Mouse (Mus musculus) hindbrain, embryonic 10.5 days (tissue): Measurements from ENCODE around the gene Zfand6. TPM values are rescaled to one million over a fixed set of nuclear protein-coding genes. Genes with fewer than 3 reads are reported as not detected.

Experiments used
- DNase-seq: peaks from one replicate; pipeline ENCODE4 v3.0.0-alpha.2; 2017; ENCODE audit warnings: low spot score
- H3K27ac ChIP-seq: fragments of 300-500 bp; sonication (generic); 2 replicates; pipeline ENCODE4 v1.5.1; 2016; ENCODE audit warnings: mild to moderate bottlenecking, moderate library complexity
- H3K27me3 ChIP-seq: fragments of 300-500 bp; sonication (generic); 2 replicates; pipeline ENCODE4 v1.6.1; 2016; ENCODE audit warnings: mild to moderate bottlenecking; ENCODE audit not compliant: poor library complexity, insufficient read depth, severe bottlenecking
- H3K36me3 ChIP-seq: fragments of 300-500 bp; sonication (generic); 2 replicates; pipeline ENCODE4 v1.6.1; 2016; ENCODE audit warnings: mild to moderate bottlenecking, moderate library complexity
- H3K4me1 ChIP-seq: fragments of 300-500 bp; sonication (generic); replicated peaks from 2 replicates; pipeline ENCODE4 v1.6.1; 2016; ENCODE audit warnings: mild to moderate bottlenecking
- H3K4me3 ChIP-seq: fragments of 300-500 bp; sonication (generic); 2 replicates; pipeline ENCODE4 v1.5.1; 2016; ENCODE audit warnings: mild to moderate bottlenecking, moderate library complexity
- H3K9me3 ChIP-seq: fragments of 300-500 bp; sonication (generic); 2 replicates; pipeline ENCODE4 v1.6.1; 2016; ENCODE audit warnings: mild to moderate bottlenecking, moderate library complexity
- WGBS: fragments of 180-500 bp; shearing (Covaris S2); methylation state at CpG from one replicate; pipeline ENCODE4 v1.1.7; 2016; 5-methylcytosine and 5-hydroxymethylcytosine counted together
- polyA plus RNA-seq: library from polyadenylated mRNA; unstranded; fragments of >200 nt; fragmentation: Nextera tagmentation; extraction: Ambion mirVana; gene quantifications from 2 replicates; pipeline ENCODE4 v1.2.1, GENCODE M21; 2016

Gene Zfand6
- polyA plus RNA-seq, 1 experiment from 2014 or later = 162 TPM

- Histone ChIP-seq H3K27me3 (no peaks in the 10 kb centered on the region), H3K27ac (no peak overlapping the region)
- WGBS = 85% methylated on average over 1 of the region's 1 CpGs
Measured at GRCm38 (mm10) chr7:84681558-84681957, 8.2 kb downstream of the Zfand6 start.

GRCm38 (mm10) chr7:84680931-84681330 lies 8.8 kb downstream of the Zfand6 start:
- H3K4me1 ChIP-seq = peaks cover 26% of the 10 kb centered on the region
- H3K9me3 ChIP-seq = no peaks in the 10 kb centered on the region
- H3K27me3 ChIP-seq = no peaks in the 10 kb centered on the region
- H3K27ac ChIP-seq = no peak overlapping the region
- DNase-seq = no peak
- no peaks in the 10 kb centered on the region for H3K36me3 ChIP-seq
- no peak overlapping the region for H3K4me3 ChIP-seq

More at GRCm38 (mm10) chr7:84681558-84681957, 8.2 kb downstream of the Zfand6 start:
- Histone ChIP-seq H3K9me3 (no peaks in the 10 kb centered on the region), H3K4me1 (peaks cover 26% of the 10 kb centered on the region), H3K36me3 (no peaks in the 10 kb centered on the region), H3K4me3 (no peak overlapping the region)
- no peak for DNase-seq

DNA sequence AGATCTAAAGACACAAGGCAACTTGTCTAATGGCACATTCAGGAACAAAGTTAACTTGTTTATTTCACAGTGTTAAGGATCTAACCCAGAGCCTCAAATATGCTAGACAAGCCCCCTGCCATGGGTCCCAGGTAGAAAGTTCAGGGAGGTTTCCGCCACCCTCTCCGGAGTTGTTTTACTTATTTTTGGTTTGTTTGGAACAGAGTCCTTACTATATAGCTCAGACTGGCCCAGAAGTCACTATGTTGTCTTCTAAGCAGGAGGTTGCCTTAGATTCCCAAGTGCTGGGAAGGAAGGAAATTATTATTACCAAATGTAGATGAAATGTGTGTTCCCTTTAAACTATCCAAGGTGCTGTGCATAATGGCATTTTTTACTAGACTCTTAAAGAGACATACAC lies 9.7 kb downstream of the Zfand6 start:
- H3K36me3 ChIP-seq = no peaks in the 10 kb centered on the region
- peaks cover 26% of the 10 kb centered on the region for H3K4me1 ChIP-seq
- no peaks in the 10 kb centered on the region for H3K27me3 ChIP-seq
- DNase-seq = no peak
- 69% methylated on average over 2 of the region's 2 CpGs for WGBS
- H3K27ac ChIP-seq = peak overlapping the region; percentile 72
- H3K9me3 ChIP-seq = no peaks in the 10 kb centered on the region
- H3K4me3 ChIP-seq = peak overlapping the region; percentile 56; the same call in 1 of the 2 replicates

GRCm38 (mm10) chr7:84679264-84679663 lies 10.5 kb downstream of the Zfand6 start:
- Histone ChIP-seq H3K9me3 (no peaks in the 10 kb centered on the region), H3K4me1 (peaks cover 26% of the 10 kb centered on the region), H3K27me3 (no peaks in the 10 kb centered on the region), H3K4me3 (peak overlapping the region; percentile 56), H3K27ac (peak overlapping the region; percentile 78), H3K36me3 (no peaks in the 10 kb centered on the region)
- DNase-seq = peak; percentile 55
- 4% methylated on average over 4 of the region's 4 CpGs for WGBS

DNA sequence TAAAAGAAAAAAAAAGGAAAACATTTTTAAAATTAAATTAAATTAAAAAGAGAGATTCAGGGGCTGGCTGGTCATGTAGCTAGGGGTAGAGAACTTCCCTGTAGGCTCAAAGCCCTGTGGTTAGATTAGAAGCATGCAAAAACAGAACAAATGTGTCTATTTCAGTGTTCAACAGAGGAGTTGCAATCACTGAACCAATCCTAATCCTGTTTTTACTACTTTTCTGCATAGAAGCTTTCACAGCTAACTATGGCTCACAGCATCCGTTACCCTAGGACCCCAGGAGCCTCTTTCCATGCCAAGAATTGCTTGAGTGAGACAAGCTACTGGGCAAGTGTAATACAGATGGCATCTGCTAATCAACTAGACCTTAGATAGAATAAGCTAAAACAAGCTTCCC lies 16.7 kb downstream of the Zfand6 start:
- H3K4me1 ChIP-seq = peaks cover 27% of the 10 kb centered on the region
- DNase-seq = no peak
- 83% methylated on average over 1 of the region's 1 CpGs for WGBS
- H3K27ac ChIP-seq = no peak overlapping the region
- H3K9me3 ChIP-seq = no peaks in the 10 kb centered on the region
- no peaks in the 10 kb centered on the region for H3K36me3 ChIP-seq
- no peak overlapping the region for H3K4me3 ChIP-seq
- H3K27me3 ChIP-seq = no peaks in the 10 kb centered on the region

DNA sequence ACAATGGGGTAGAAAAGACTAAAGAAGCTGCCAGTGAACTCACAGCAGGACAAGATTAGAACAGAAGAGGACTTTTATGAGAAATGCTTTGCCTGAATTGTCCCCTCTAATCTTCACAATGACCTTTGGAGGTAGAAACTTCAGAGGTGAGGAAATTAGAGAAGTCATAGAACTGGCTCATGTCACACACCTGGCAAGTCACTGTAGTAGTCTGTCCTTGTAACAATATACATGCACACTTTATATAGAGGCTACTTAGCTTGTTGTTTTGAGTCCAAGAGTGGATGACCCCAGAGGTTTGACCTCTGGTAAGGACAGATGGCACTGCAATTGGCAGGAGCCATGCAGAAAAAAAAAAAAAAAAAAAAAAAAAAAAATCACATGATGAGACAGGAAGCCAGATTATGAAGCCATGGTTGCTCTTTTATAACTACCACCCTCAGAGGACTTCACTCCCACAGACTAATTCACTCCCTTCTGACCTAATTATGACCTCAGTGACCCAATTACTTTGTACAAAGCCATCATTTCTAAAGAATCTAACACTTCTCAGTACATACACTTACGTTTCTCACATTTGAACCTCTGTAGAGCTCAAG lies 20.1 kb downstream of the Zfand6 start:
- WGBS = 57% methylated on average over 1 of the region's 1 CpGs
- H3K4me1 ChIP-seq = peaks cover 20% of the 10 kb centered on the region
- DNase-seq = no peak
- H3K27ac ChIP-seq = no peak overlapping the region
- no peaks in the 10 kb centered on the region for H3K36me3 ChIP-seq
- no peaks in the 10 kb centered on the region for H3K9me3 ChIP-seq
- H3K4me3 ChIP-seq = no peak overlapping the region
- no peaks in the 10 kb centered on the region for H3K27me3 ChIP-seq

DNA sequence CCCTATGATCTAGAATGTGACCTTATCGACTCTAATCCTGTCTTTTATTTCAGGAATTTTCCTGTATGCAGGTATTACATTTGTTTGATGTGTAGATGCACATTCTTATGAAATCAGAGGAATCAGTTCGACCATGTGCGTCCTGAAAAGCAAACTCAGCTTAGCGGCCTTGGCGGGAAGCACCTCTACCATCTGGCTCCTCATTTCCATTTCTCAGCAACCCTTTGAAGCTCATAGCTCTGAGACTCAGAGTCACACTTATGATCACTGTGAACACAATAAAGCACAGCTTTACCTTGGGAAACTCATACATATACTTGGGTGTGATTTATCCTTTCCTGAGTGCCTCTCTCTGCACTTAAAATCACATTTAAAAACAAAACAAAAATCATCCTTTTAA lies 21.8 kb downstream of the Zfand6 start:
- Histone ChIP-seq H3K4me1 (peaks cover 17% of the 10 kb centered on the region), H3K9me3 (no peaks in the 10 kb centered on the region), H3K27ac (no peak overlapping the region), H3K27me3 (no peaks in the 10 kb centered on the region), H3K36me3 (no peaks in the 10 kb centered on the region), H3K4me3 (no peak overlapping the region)
- WGBS = 87% methylated on average over 5 of the region's 5 CpGs
- DNase-seq = no peak

- Histone ChIP-seq H3K4me1 (no peaks in the 10 kb centered on the region), H3K9me3 (no peaks in the 10 kb centered on the region), H3K27ac (no peak overlapping the region), H3K4me3 (no peak overlapping the region), H3K27me3 (no peaks in the 10 kb centered on the region), H3K36me3 (no peaks in the 10 kb centered on the region)
- no peak for DNase-seq
- WGBS = 97% methylated on average over 2 of the region's 2 CpGs
Measured at GRCm38 (mm10) chr7:84652740-84653139, 37.0 kb downstream of the Zfand6 start.

- H3K9me3 ChIP-seq = no peaks in the 10 kb centered on the region
- H3K4me3 ChIP-seq = no peak overlapping the region
- H3K4me1 ChIP-seq = no peaks in the 10 kb centered on the region
- H3K27ac ChIP-seq = no peak overlapping the region
- H3K36me3 ChIP-seq = no peaks in the 10 kb centered on the region
- no peak for DNase-seq
- 82% methylated on average over 2 of the region's 2 CpGs for WGBS
- no peaks in the 10 kb centered on the region for H3K27me3 ChIP-seq
Measured at GRCm38 (mm10) chr7:84651987-84652321, 37.8 kb downstream of the Zfand6 start.

- DNase-seq = no peak
- WGBS = 95% methylated on average over 4 of the region's 4 CpGs
- H3K4me3 ChIP-seq = no peak overlapping the region
- no peaks in the 10 kb centered on the region for H3K27me3 ChIP-seq
- no peaks in the 10 kb centered on the region for H3K4me1 ChIP-seq
- H3K27ac ChIP-seq = no peak overlapping the region
- no peaks in the 10 kb centered on the region for H3K9me3 ChIP-seq
- H3K36me3 ChIP-seq = no peaks in the 10 kb centered on the region
Measured at GRCm38 (mm10) chr7:84651303-84651986, 38.3 kb downstream of the Zfand6 start.

GRCm38 (mm10) chr7:84649016-84649415 lies 40.7 kb downstream of the Zfand6 start:
- no peaks in the 10 kb centered on the region for H3K9me3 ChIP-seq
- DNase-seq = no peak
- H3K4me1 ChIP-seq = no peaks in the 10 kb centered on the region
- no peak overlapping the region for H3K27ac ChIP-seq
- H3K27me3 ChIP-seq = no peaks in the 10 kb centered on the region
- H3K36me3 ChIP-seq = no peaks in the 10 kb centered on the region
- no peak overlapping the region for H3K4me3 ChIP-seq
- 95% methylated on average over 2 of the region's 2 CpGs for WGBS

DNA sequence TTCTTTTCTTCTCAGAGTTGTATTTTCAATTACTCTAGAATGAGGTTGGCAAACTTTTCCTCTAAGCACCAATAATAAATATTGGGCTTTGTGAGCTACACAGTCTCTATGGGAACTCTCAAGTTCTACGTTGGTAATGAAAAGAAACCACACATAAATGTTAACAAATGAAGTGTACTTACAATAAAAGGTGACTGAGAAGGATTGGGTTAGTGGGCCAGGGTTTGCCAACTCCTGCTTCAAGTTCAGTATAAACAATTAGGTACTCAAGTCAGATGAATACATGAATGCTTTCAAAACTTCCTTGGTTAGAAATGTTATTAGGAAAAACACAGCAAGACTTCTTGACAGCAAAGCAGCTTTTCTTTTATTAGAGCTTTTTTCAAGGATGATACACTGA lies 43.5 kb downstream of the Zfand6 start:
- H3K9me3 ChIP-seq = no peaks in the 10 kb centered on the region
- no peaks in the 10 kb centered on the region for H3K36me3 ChIP-seq
- no peaks in the 10 kb centered on the region for H3K4me1 ChIP-seq
- no peaks in the 10 kb centered on the region for H3K27me3 ChIP-seq
- WGBS = 87% methylated on average over 1 of the region's 1 CpGs
- no peak for DNase-seq
- H3K4me3 ChIP-seq = no peak overlapping the region
- no peak overlapping the region for H3K27ac ChIP-seq

GRCm38 (mm10) chr7:84643270-84643998 lies 46.3 kb downstream of the Zfand6 start:
- DNase-seq = no peak
- no peak overlapping the region for H3K4me3 ChIP-seq
- no peaks in the 10 kb centered on the region for H3K36me3 ChIP-seq
- WGBS = 93% methylated on average over 6 of the region's 6 CpGs
- no peak overlapping the region for H3K27ac ChIP-seq
- H3K9me3 ChIP-seq = no peaks in the 10 kb centered on the region
- H3K4me1 ChIP-seq = no peaks in the 10 kb centered on the region
- H3K27me3 ChIP-seq = no peaks in the 10 kb centered on the region
